Mouse (Mus musculus): ENCODE data around the gene Ptpn18.
A peak's percentile ranks its signal among the peaks of the same experiment; 100 is the strongest.

Ptpn18 gene

DNA sequence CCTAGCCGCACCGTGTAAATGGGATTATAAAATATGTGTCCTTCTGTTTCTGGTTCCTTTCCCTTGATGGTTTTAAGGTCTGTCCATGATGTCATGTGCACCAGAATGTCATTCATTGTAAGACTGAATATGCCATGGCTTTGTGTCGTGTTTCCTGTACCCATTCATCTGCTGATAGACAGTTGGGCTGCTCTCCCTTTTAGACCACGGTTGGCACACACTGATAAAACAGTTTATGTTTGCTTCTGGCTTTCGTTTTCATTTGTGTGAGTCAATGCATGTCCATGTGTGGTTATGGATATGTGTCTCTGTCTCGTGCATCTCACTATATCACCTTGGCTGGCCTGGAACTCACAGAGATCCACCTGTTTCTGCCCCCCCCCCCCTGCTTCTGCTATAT lies 5.9 kb downstream of the Ptpn18 start:
- DNase-seq (ENCODE audit: low spot score), result no peak

DNA sequence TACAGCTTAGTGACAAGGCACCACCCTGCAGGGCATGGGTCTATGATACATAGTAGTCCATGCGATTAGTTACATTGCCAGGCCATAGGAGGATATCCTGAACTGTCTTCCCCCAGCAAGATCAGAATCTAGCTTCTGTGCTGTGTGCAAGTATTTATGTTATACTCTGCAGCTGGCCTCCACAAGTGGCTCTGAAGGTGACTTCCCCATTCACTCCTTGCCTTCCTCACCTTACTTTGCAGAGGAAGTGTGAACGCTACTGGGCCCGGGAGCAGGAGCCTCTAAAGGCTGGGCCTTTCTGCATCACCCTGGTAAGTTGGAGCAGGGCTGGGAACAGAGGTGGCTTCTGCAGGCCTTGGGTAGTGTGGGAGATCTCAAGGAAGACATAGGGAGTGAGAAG lies 8.5 kb downstream of the Ptpn18 start:
- DNase-seq (ENCODE audit: low spot score), result no peak

DNA sequence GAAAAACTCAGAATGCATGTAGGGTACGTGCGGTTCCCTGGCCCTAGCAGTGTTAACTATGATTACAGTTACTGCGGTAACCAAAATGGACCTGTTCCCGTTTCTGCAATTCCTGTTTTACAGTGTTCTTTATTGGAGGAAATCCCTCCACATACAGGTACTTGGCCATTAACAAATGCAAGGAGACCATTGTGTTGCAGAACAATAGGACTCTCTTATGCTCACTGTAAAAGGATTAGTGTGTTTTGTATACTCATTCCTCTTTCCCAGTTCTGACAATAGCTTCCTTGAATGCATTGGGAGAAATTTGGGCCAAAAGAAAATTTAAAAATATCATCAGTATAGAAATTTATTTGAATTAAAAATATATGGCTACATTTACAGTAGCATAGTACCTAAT lies 8.9 kb downstream of the Ptpn18 start:
- DNase-seq (ENCODE audit: low spot score), result no peak

- no peak for DNase-seq (ENCODE audit: low spot score)
These were observed 10.2 kb downstream of the Ptpn18 start for GRCm38 (mm10) chr1:34469801-34470200.

DNA sequence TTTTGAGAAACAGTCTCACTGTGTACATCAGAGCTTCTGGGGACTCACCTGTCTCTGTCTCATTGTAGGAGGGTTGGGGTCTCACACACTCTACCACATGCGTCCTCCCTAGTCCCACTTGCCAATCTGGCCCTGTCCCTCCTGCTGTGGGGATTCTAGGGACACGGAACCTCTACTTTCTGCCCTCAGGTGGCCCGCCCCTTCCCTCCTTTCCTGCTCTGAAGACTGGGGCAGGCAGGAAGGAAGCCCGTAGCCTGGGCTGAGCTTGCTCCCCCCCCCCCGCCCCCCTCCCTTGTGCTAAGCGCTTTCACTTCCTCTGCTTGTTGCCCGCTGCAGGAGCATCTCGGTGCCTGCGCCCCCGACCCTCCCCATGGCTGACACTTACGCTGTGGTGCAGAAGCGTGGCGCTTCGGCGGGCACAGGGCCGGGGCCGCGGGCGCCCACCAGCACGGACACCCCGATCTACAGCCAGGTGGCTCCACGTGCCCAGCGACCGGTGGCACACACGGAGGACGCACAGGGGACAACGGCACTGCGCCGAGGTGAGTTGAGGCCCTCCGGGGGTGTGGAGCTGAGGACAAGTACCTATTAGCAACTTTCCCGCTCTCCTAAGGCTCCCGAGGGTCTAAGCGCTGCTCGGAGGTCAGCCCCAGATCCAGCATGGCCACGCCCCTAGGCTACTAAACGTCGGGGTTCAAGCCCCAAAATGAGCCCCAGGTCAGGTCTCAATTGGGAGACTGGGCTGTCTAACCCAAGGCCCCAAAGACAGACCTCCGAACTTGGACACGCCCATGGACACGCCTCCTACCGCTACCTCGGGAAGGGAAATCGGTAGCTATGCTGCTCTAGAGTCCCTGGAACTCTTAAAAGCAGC lies 13.1 kb downstream of the Ptpn18 start:
- DNase-seq (ENCODE audit: low spot score), result peak; percentile 52

DNA sequence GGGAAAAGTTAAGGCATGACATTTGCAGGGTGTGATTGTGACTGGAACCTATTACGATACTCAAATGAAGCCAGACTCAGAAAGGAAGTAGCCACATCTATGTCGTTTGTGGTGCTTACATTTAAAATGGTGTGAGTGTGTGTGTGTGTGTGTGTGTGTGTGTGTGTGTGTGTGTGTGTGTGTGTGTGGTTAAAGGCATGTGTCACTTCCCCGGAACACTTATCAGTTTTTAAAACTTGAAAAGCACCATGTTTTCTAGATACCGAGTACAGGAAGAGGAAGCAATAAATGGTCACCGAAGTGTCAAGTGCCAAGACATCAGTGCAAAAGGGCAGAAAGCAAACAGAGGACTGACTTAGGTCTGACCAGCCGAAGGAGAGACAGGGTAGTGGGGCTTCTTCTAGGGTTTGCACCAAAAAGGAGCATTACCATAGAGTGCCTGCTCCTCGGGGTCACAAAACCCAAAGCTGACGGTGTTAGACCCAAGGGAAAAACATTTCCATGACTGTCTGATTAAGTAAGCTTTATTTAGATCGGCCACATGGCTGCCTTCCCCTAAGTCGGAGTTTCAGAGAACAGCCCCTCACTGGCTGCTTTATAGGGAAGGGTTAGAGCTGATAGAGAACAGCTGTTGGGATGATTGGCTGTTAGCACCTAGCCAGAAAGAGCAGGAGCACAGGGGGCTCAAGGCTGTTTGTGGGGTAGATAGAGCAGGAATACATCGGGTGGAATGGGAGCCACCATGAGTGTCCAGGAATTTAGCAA lies 19.5 kb downstream of the Ptpn18 start:
- no peak for DNase-seq (ENCODE audit: low spot score)

DNA sequence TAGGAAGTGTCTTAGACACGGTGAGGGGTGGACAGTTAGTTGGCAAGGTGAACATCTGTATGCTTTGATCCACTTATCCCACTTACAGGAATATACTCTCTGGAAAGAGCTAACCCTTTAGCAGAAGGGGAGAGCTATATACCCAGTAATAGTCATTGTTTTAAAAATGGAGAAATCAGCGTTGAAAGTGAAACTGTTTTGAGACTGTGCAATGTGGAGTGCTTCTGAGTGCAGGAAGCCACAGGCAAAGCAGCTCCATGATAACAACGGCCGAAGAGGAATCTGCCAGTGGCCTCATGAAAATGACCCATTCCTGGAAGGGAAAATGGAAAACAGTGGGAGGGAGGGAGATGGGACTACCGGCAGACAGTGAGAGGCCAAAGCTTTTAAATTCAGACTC lies 21.2 kb downstream of the Ptpn18 start:
- no peak for DNase-seq (ENCODE audit: low spot score)

- DNase-seq (ENCODE audit: low spot score), result no peak
These were observed 22.5 kb downstream of the Ptpn18 start for GRCm38 (mm10) chr1:34481920-34482669.

DNA sequence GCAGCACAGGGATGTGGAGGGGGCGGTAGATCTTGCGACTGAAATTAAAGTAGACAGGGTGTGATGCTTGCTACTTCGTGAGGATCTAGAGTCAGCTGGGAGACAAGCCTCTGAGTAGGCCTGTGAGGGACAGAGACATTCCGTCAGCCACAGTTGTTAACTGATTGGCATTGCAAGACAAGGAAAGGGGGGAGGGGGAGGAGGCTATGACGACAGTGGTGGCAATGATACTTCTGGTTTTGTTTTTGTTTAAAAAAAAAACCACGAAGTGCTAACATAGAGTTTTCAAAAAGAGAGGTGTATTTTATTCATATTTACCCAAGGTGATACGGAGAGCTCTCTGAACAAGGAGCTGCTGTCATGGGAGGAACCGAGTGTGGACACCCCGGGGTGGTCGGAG lies 24.9 kb downstream of the Ptpn18 start:
- no peak for DNase-seq (ENCODE audit: low spot score)

GRCm38 (mm10) chr1:34485461-34486188 lies 26.1 kb downstream of the Ptpn18 start:
- DNase-seq (ENCODE audit: low spot score), result peak; percentile 46

DNA sequence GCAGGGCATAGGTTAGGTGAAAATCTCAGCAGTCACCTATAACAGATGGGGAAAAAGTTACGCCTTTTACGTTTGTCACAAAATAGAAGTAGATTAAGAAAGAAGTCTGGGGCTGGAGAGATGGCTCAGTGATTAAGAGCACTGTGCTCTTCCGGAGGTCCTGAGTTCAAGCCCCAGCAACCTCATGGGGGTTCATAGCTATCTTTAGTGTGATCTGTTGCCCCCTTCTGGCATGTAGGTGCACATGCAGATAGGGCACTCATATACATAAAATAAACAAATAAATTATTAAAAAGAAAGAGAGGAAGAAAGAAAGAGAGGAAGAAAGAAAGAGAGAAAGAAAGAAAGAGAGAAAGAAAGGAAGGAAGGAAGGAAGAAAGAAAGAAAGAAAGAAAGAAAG lies 27.8 kb downstream of the Ptpn18 start:
- no peak for DNase-seq (ENCODE audit: low spot score)

DNA sequence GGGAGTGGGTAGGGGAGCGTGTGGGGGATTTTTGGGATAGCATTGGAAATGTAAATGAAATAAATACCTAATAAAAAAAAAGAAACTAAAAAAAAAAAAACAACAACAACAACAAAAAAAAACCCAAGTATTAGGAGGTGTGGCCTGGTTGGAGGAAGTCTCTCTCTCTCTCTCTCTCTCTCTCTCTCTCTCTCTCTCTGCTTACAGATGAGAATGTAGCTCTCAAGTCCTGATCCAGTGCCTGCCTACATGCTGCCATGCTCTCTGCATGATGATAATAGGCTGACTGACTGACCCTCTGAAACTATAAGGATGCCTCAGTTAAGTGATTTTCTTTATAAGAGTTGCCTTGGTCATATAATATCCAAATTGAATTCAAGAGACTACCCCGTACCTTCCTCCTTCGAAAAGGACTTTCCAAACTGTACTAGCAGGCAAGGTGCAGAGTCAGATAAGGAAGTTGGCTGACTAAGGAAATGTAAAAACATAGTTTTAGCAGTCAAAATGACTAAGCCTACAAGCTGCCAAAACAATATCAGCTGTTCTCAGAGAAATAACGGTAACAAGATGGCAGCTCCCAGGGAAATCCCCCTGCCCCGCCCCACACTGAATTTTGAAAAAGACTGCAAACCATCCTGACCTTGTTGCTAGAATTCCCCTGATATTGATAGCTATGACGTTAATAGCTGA lies 30.4 kb downstream of the Ptpn18 start:
- DNase-seq (ENCODE audit: low spot score), result no peak

DNA sequence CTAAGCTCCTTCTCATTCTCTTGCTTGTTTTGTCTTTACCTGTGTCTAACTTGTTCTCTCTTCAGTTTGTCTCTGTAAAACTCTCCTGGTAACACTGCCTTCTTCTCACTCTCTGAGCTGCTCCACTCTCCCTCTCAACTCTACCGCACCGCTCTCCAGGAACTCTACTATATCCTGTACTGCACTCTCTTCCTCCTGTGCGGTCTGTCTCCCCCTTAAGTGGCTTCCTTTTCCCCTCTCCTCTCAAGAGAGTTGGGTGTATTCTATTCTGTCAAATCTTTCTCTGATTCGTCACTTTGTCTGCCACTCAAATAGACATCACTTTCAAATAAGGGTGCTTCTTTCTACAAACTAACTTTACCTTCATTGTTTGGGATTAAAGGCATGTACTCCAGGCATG lies 31.9 kb downstream of the Ptpn18 start:
- DNase-seq (ENCODE audit: low spot score), result no peak

- DNase-seq (ENCODE audit: low spot score), result no peak
These were observed 43.4 kb downstream of the Ptpn18 start for GRCm38 (mm10) chr1:34502991-34503390.

DNA sequence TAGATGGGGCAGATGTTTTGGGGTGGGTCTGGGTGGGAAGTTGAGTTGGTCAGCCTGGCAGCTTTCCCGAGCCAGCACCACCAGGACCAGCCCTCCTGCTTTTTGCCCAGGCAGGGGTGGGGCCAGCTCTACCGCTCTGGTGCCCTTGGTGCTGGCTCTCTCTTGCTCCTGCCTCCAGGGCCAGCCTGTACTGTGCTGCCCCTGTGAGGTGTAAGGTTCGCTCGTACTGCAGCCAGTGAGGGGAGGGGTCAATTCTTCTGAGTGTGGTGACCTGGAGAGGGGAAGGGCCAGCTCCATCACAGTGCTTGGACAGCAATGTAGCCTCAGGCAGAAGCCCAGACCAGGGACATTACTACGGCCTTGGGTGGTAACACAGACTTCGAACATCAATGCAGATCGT lies 45.7 kb downstream of the Ptpn18 start:
- no peak for DNase-seq (ENCODE audit: low spot score)

- DNase-seq (ENCODE audit: low spot score), result no peak
These were observed 46.5 kb downstream of the Ptpn18 start for GRCm38 (mm10) chr1:34505970-34506551.

DNA sequence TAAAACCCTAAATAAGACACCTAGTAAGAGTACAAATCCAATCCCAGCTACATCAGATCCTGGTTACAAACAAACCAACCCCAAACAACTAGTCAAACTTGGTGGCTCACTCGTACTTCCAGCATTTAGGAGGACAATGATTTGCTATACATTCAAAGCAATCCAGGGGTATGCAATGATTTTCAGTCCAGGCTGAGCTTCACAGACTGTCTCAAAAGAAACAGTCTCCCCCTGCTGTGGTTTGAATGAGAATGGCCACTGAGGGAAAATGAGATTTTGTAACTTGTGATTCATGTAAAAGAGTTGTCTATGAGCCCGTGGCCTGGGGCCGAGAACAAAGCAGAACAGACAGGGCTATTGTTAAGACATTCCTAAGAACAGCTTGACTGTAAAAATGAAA lies 48.4 kb downstream of the Ptpn18 start:
- no peak for DNase-seq (ENCODE audit: low spot score)

- peak; percentile 9 for DNase-seq (ENCODE audit: low spot score)
These were observed 51.0 kb downstream of the Ptpn18 start for GRCm38 (mm10) chr1:34510575-34510981.

DNA sequence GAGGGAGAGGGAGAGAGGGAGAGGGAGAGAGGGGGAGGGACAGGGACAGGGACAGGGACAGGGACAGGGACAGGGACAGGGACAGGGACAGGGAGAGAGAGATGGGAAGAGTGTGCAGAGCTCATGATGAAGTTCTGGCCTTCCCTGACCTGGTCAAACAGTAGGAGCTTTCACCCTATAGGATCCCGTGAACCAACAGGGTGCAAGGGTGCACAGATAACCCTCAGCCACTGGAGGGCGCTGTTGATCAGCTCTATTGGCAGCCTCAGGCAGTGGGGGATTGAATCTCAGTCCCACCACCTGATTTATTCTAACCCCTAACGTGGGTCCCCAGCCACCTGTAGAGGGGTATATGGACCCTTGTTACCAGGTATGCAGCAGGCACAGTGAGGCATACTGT lies 51.5 kb downstream of the Ptpn18 start:
- peak; percentile 75 for DNase-seq (ENCODE audit: low spot score)

DNA sequence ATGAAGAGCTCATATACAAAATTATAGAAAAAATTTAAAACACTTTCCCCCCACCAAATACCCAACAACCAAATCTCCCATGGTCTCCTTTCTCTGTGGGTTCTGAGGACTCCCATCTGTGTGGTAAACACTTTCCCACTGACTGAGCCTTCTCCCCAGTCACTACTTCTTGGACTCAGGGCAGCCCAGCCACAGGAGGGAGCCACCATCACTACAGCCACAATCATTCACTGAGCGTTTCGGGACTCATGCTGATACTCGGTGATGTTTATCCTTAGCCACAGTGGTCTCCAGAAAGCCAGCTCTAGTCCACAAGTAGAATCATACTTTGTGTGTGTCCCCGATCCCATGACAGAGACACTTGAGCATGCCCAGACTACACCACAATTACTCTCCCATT lies 53.5 kb downstream of the Ptpn18 start:
- DNase-seq (ENCODE audit: low spot score), result no peak

DNA sequence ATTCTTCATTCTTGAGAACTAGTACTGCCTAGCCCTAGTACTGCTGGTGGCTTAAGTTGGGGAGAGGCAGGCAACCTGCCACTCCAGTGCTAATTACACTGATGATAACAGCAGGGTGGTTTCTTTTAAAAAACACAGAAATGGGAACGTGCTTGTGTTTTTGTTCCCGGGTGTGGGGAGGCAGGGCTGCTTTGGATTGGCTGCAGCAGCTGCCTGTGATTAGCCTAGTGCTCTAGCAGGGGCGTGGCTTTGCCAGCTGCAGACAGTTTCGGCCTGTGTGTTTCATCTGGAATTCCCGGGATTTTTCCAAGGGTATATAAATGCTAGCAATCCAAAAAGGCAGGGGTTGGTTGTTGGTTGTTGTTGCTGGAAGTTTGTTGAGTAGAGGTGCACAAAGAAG lies 57.0 kb downstream of the Ptpn18 start:
- DNase-seq (ENCODE audit: low spot score), result no peak
